Mouse (Mus musculus) thymus, postnatal 14 days (tissue): ENCODE measurements around the gene Cdk5rap1.
A peak's percentile ranks its signal among the peaks of the same experiment; 100 is the strongest.

ENCODE experiments used
- DNase-seq: peaks from one replicate; pipeline ENCODE4 v3.0.0; 2021

The Cdk5rap1 gene

GRCm38 (mm10) chr2:154372842-154373500 is at the start of gene Cdk5rap1:
TSS of gene Cdk5rap1 (minus strand) at chr2:154373010.
- peak; percentile 11 for DNase-seq

- no peak for DNase-seq
Observed at GRCm38 (mm10) chr2:154422181-154422580, 49.4 kb upstream of the Cdk5rap1 start.

GRCm38 (mm10) chr2:154420942-154421731 is 48.3 kb upstream of the Cdk5rap1 start:
- no peak for DNase-seq

GRCm38 (mm10) chr2:154419631-154420515 is 47.1 kb upstream of the Cdk5rap1 start:
- no peak for DNase-seq

GRCm38 (mm10) chr2:154418001-154418400 is 45.2 kb upstream of the Cdk5rap1 start:
- no peak for DNase-seq

GRCm38 (mm10) chr2:154417107-154417506 is 44.3 kb upstream of the Cdk5rap1 start:
- DNase-seq: peak; percentile 80

GRCm38 (mm10) chr2:154412018-154412666 is 39.3 kb upstream of the Cdk5rap1 start:
- DNase-seq: peak; percentile 55

GRCm38 (mm10) chr2:154410355-154410754 is 37.5 kb upstream of the Cdk5rap1 start:
- DNase-seq: no peak

GRCm38 (mm10) chr2:154407643-154408445 is 35.0 kb upstream of the Cdk5rap1 start, which contains the start of gene Snta1:
TSS of gene Snta1 (minus strand) at chr2:154408099.
- peak; percentile 73 for DNase-seq

GRCm38 (mm10) chr2:154407063-154407642 is 34.3 kb upstream of the Cdk5rap1 start:
- no peak for DNase-seq

GRCm38 (mm10) chr2:154405447-154405994 is 32.7 kb upstream of the Cdk5rap1 start:
- DNase-seq: no peak

- DNase-seq: no peak
Observed at GRCm38 (mm10) chr2:154402811-154403210, 30.0 kb upstream of the Cdk5rap1 start.

- no peak for DNase-seq
Observed at GRCm38 (mm10) chr2:154401976-154402375, 29.2 kb upstream of the Cdk5rap1 start.

GRCm38 (mm10) chr2:154399325-154399724 is 26.5 kb upstream of the Cdk5rap1 start:
- no peak for DNase-seq

- no peak for DNase-seq
Observed at GRCm38 (mm10) chr2:154398267-154398666, 25.5 kb upstream of the Cdk5rap1 start.

GRCm38 (mm10) chr2:154396529-154396928 is 23.7 kb upstream of the Cdk5rap1 start:
- DNase-seq: no peak

GRCm38 (mm10) chr2:154394602-154395001 is 21.8 kb upstream of the Cdk5rap1 start:
- no peak for DNase-seq

GRCm38 (mm10) chr2:154390180-154390964 is 17.6 kb upstream of the Cdk5rap1 start:
- no peak for DNase-seq

GRCm38 (mm10) chr2:154379103-154379502 is 6.3 kb upstream of the Cdk5rap1 start:
- DNase-seq: no peak
